Mouse (Mus musculus): Measurements from ENCODE around the gene Mgarp. TPM values are rescaled to one million over a fixed set of nuclear protein-coding genes. Genes with fewer than 3 reads are reported as not detected.
A peak's percentile ranks its signal among the peaks of the same experiment; 100 is the strongest.

Gene Mgarp
- total and polyA plus RNA-seq, 3 experiments = 6.6 to 20.3 (median 14.4) TPM

GRCm38 (mm10) chr3:51341268-51342081 lies 55.1 kb downstream of the Mgarp start:
- Histone ChIP-seq H3K27me3 (ENCODE audit: insufficient read depth, low read length) (no peaks in the 10 kb centered on the region), H3K4me1 (ENCODE audit: insufficient read depth, low read depth, low read length) (peaks cover 25% of the 10 kb centered on the region), H3K36me3 (replicated peaks) (peaks cover 2% of the 10 kb centered on the region), H3K9me3 (replicated peaks) (peaks cover 4% of the 10 kb centered on the region; the same call in 1 of the 2 replicates), H3K4me3 (ENCODE audit: low read depth, low read length) (peak overlapping the region; percentile 92)
- DNase-seq (ENCODE audit: low spot score) (peak; percentile 84), ATAC-seq (ENCODE audit: extremely low read depth, insufficient number of reproducible peaks, low FRiP score, poor library complexity, severe bottlenecking) (peak; percentile 26)
- TF ChIP-seq CTCF (IDR thresholded peaks at IDR 0.05; ENCODE audit: low read depth, low read length) (no peak), GATA1 (IDR thresholded peaks at IDR 0.05; ENCODE audit: borderline replicate concordance, low read length) (no peak), TAL1 (conservative IDR thresholded peaks at IDR 0.05; ENCODE audit: low read depth, low read length) (no peak), GATA2 (IDR thresholded peaks at IDR 0.05; ENCODE audit: borderline replicate concordance, low read depth, low read length) (no peak), POLR2AphosphoS5 (IDR thresholded peaks at IDR 0.05; ENCODE audit: insufficient replicate concordance, low read depth, low read length) (no peak)

- peak; percentile 40 for ATAC-seq (ENCODE audit: extremely low read depth, insufficient number of reproducible peaks, low FRiP score, poor library complexity, severe bottlenecking)
Observed at GRCm38 (mm10) chr3:51340552-51341267, 55.8 kb downstream of the Mgarp start, which contains the start of gene Elf2. Elf2 (minus strand) TSS chr3:51340663.

DNA sequence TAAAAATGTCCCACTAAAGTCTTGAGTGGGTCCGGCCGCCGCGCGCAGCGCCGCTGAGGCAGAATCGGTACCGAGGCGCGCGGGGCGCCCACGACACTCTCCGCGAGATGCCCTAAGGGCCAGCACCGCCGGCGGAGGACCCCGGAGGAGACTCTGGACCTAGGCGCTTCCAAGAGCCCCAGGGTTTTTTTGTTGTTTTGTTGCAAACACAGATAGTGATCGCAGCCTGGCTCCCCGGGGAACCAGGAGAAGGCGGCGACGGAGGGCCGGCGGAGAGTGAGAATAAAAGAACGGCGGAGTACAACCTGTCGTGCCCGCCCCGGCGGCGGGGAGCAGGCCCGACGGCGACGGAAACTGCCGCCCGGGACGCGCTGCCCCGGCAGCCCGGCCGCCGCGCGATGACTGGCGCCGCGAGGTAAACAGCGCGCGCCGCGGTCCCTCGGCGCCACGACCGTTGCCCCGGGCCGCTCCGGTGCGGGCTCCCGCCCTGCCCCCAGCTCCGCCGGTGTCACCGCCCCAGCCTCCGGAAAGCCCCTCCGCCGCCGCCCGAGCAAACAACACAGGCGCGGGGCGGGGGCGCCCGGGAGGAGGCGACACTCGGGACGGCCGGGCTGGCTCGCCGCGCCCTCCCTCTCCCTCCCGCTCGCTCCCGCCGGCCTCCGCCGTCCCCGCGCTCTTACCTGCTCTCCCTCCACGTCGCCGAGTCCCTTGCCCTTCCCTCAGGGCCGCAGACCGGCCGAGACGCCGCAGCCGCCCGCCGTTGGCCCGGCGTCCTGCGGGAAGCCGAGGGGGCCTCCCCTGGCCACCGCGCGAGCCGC lies 56.6 kb downstream of the Mgarp start:
- H3K36me3 ChIP-seq (replicated peaks) = peaks cover 5% of the 10 kb centered on the region
- H3K4me1 ChIP-seq (ENCODE audit: insufficient read depth, low read depth, low read length) = peaks cover 34% of the 10 kb centered on the region
- TF ChIP-seq GATA1 (IDR thresholded peaks at IDR 0.05; ENCODE audit: borderline replicate concordance, low read length) (no peak), CTCF (IDR thresholded peaks at IDR 0.05; ENCODE audit: low read depth, low read length) (no peak), TAL1 (conservative IDR thresholded peaks at IDR 0.05; ENCODE audit: low read depth, low read length) (no peak), GATA2 (IDR thresholded peaks at IDR 0.05; ENCODE audit: borderline replicate concordance, low read depth, low read length) (no peak), POLR2AphosphoS5 (IDR thresholded peaks at IDR 0.05; ENCODE audit: insufficient replicate concordance, low read depth, low read length) (no peak)
- no peaks in the 10 kb centered on the region for H3K27me3 ChIP-seq (ENCODE audit: insufficient read depth, low read length)
- no peak for ATAC-seq (ENCODE audit: extremely low read depth, insufficient number of reproducible peaks, low FRiP score, poor library complexity, severe bottlenecking)
- peaks cover 4% of the 10 kb centered on the region; the same call in 1 of the 2 replicates for H3K9me3 ChIP-seq (replicated peaks)
- peak; percentile 57 for DNase-seq (ENCODE audit: low spot score)
- peak overlapping the region; percentile 92 for H3K4me3 ChIP-seq (ENCODE audit: low read depth, low read length)

More at GRCm38 (mm10) chr3:51340552-51341267, 55.8 kb downstream of the Mgarp start, which contains the start of gene Elf2:
- Histone ChIP-seq H3K4me1 (ENCODE audit: insufficient read depth, low read depth, low read length) (peaks cover 27% of the 10 kb centered on the region), H3K36me3 (replicated peaks) (peaks cover 2% of the 10 kb centered on the region), H3K27me3 (ENCODE audit: insufficient read depth, low read length) (no peaks in the 10 kb centered on the region), H3K4me3 (ENCODE audit: low read depth, low read length) (peak within 1 kb of the TSS; percentile 92), H3K9me3 (replicated peaks) (peaks cover 4% of the 10 kb centered on the region; the same call in 1 of the 2 replicates)
- TF ChIP-seq CTCF (IDR thresholded peaks at IDR 0.05; ENCODE audit: low read depth, low read length) (no peak), GATA2 (IDR thresholded peaks at IDR 0.05; ENCODE audit: borderline replicate concordance, low read depth, low read length) (no peak), TAL1 (conservative IDR thresholded peaks at IDR 0.05; ENCODE audit: low read depth, low read length) (no peak), POLR2AphosphoS5 (IDR thresholded peaks at IDR 0.05; ENCODE audit: insufficient replicate concordance, low read depth, low read length) (no peak), GATA1 (IDR thresholded peaks at IDR 0.05; ENCODE audit: borderline replicate concordance, low read length) (no peak)
- peak; percentile 87 for DNase-seq (ENCODE audit: low spot score)

DNA sequence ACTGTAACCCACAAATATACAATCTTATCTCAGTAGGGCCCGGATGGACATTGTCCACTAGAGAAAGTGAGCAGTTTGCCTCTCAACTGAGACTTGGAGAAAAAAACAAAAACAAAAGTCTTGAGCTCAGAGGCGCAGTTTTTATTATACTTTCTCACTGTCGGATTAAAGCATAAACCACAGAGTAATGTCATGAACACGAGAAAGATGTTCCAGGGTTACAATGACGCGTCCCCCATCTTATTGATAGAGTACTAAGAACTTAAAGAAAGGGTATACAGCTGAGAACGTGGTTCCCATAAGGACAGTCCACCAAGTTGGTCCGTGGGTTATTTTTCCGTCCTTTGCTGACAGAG lies 57.2 kb downstream of the Mgarp start:
- Histone ChIP-seq H3K9me3 (replicated peaks) (peaks cover 4% of the 10 kb centered on the region; the same call in 1 of the 2 replicates), H3K36me3 (replicated peaks) (peaks cover 5% of the 10 kb centered on the region), H3K4me3 (ENCODE audit: low read depth, low read length) (peak overlapping the region; percentile 92), H3K4me1 (ENCODE audit: insufficient read depth, low read depth, low read length) (peaks cover 39% of the 10 kb centered on the region), H3K27me3 (ENCODE audit: insufficient read depth, low read length) (no peaks in the 10 kb centered on the region)
- DNase-seq (ENCODE audit: low spot score) (no peak), ATAC-seq (ENCODE audit: extremely low read depth, insufficient number of reproducible peaks, low FRiP score, poor library complexity, severe bottlenecking) (no peak)
- no peak for TF ChIP-seq POLR2AphosphoS5 (IDR thresholded peaks at IDR 0.05; ENCODE audit: insufficient replicate concordance, low read depth, low read length)
- no peak for TF ChIP-seq GATA2 (IDR thresholded peaks at IDR 0.05; ENCODE audit: borderline replicate concordance, low read depth, low read length)
- no peak for TF ChIP-seq TAL1 (conservative IDR thresholded peaks at IDR 0.05; ENCODE audit: low read depth, low read length)
- TF ChIP-seq GATA1 (IDR thresholded peaks at IDR 0.05; ENCODE audit: borderline replicate concordance, low read length) = no peak
- no peak for TF ChIP-seq CTCF (IDR thresholded peaks at IDR 0.05; ENCODE audit: low read depth, low read length)

Other genes with a start within 250 kb of the Mgarp start
- 24.4 and 27.5 TPM in 2 replicates for gene Noct, start 172.3 kb downstream of the Mgarp start, total RNA-seq (2014; fragmentation: Nextera tagmentation)
- gene Noct, start 172.3 kb downstream of the Mgarp start, total RNA-seq (2017) = 11.4 and 11.7 TPM in 2 replicates
- 18.5 and 25.3 TPM in 2 replicates for gene Noct, start 172.3 kb downstream of the Mgarp start, polyA plus RNA-seq (2012)
- 67.8 and 73.6 TPM in 2 replicates for gene Elf2, start 56.1 kb downstream of the Mgarp start, total RNA-seq (2014; fragmentation: Nextera tagmentation)
- 98.1 and 111 TPM in 2 replicates for gene Elf2, start 56.1 kb downstream of the Mgarp start, total RNA-seq (2017)
- gene Elf2, start 56.1 kb downstream of the Mgarp start, polyA plus RNA-seq (2012) = 38.1 and 52.6 TPM in 2 replicates
- gene Ndufc1, start 12.2 kb upstream of the Mgarp start, total RNA-seq (2014; fragmentation: Nextera tagmentation) = 199 and 247 TPM in 2 replicates
- gene Ndufc1, start 12.2 kb upstream of the Mgarp start, total RNA-seq (2017) = 106 and 114 TPM in 2 replicates
- 16.7 and 38.6 TPM in 2 replicates for gene Ndufc1, start 12.2 kb upstream of the Mgarp start, polyA plus RNA-seq (2012)
- 131 and 138 TPM in 2 replicates for gene Naa15, start 18.4 kb upstream of the Mgarp start, total RNA-seq (2014; fragmentation: Nextera tagmentation)
- 52.5 and 63.5 TPM in 2 replicates for gene Naa15, start 18.4 kb upstream of the Mgarp start, total RNA-seq (2017)
- gene Naa15, start 18.4 kb upstream of the Mgarp start, polyA plus RNA-seq (2012) = 15.9 and 28.6 TPM in 2 replicates
- 7.8 and 9.5 TPM in 2 replicates for gene Rab33b, start 87.2 kb upstream of the Mgarp start, total RNA-seq (2014; fragmentation: Nextera tagmentation)
- gene Rab33b, start 87.2 kb upstream of the Mgarp start, total RNA-seq (2017) = 8.1 and 10.3 TPM in 2 replicates
- gene Rab33b, start 87.2 kb upstream of the Mgarp start, polyA plus RNA-seq (2012) = 3.0 and 3.2 TPM in 2 replicates
- gene Setd7, start 164.1 kb upstream of the Mgarp start, total RNA-seq (2014; fragmentation: Nextera tagmentation) = 56.1 and 67.1 TPM in 2 replicates
- gene Setd7, start 164.1 kb upstream of the Mgarp start, total RNA-seq (2017) = 20.2 and 26.0 TPM in 2 replicates
- gene Setd7, start 164.1 kb upstream of the Mgarp start, polyA plus RNA-seq (2012) = 7.4 and 8.7 TPM in 2 replicates

Data from G1E (cell line).